In genomic region chr11:41063570-41063969, GRCm38 (mm10) we compare ENCODE assay signal across 24 mouse cellular contexts.
"Had no signal": no experiment of that assay in that cellular context is flagged by ENCODE, and none has a peak within 500 bp of the region (broad histone marks: within the 10 kb centered on the region; RNA-seq: fewer than 3 reads in every experiment).

No protein-coding gene starts in this region.

- ATAC-seq: hindbrain, embryonic 16.5 days; inflammation-experienced regulatory T-cells, adult 6 months; intestine, embryonic 15.5 days; intestine, postnatal 0 days had no signal

- H3K27me3 ChIP-seq: heart, embryonic 12.5 days; hindbrain, embryonic 12.5 days; intestine, embryonic 15.5 days; limb, embryonic 13.5 days; limb, embryonic 15.5 days had no signal

- H3K9ac ChIP-seq: heart, embryonic 12.5 days; hindbrain, embryonic 12.5 days; hindbrain, embryonic 14.5 days; intestine, embryonic 15.5 days; limb, embryonic 13.5 days; limb, embryonic 15.5 days had no signal

- DNase-seq: gastrocnemius, adult 2 months; gastrocnemius, postnatal 10 days; gastrocnemius, postnatal 25 days; heart, adult 18-20 months; heart, postnatal 10 days; heart, postnatal 4 days; kidney, adult 18-20 months; kidney, adult 8-10 months; kidney, postnatal 10 days; kidney, postnatal 25 days; kidney, postnatal 4 days; left cerebral cortex, postnatal 4 days had no signal

- H3K4me2 ChIP-seq: heart, embryonic 12.5 days; hindbrain, embryonic 12.5 days; hindbrain, embryonic 14.5 days; intestine, embryonic 15.5 days; limb, embryonic 13.5 days; limb, embryonic 15.5 days had no signal

- H3K4me1 ChIP-seq: heart, embryonic 10.5 days; heart, embryonic 12.5 days; hindbrain, embryonic 10.5 days; hindbrain, embryonic 12.5 days; intestine, embryonic 15.5 days; limb, embryonic 13.5 days; limb, embryonic 15.5 days had no signal

- H3K36me3 ChIP-seq: heart, embryonic 10.5 days; heart, embryonic 12.5 days; hindbrain, embryonic 10.5 days; hindbrain, embryonic 12.5 days; intestine, embryonic 15.5 days; limb, embryonic 13.5 days; limb, embryonic 15.5 days had no signal

- H3K4me3 ChIP-seq: gastrocnemius, adult 2 months; heart, embryonic 10.5 days; heart, embryonic 12.5 days; hindbrain, embryonic 10.5 days; hindbrain, embryonic 12.5 days; intestine, embryonic 15.5 days; layer of hippocampus, adult 2 months; limb, embryonic 13.5 days; limb, embryonic 15.5 days had no signal

- H3K27ac ChIP-seq: gastrocnemius, adult 2 months; heart, embryonic 10.5 days; hindbrain, embryonic 10.5 days; hindbrain, embryonic 12.5 days; hindbrain, embryonic 14.5 days; intestine, embryonic 15.5 days; layer of hippocampus, adult 2 months; limb, embryonic 13.5 days; limb, embryonic 15.5 days had no signal

- H3K9me3 ChIP-seq: heart, embryonic 10.5 days; heart, embryonic 12.5 days; hindbrain, embryonic 10.5 days; hindbrain, embryonic 12.5 days; intestine, embryonic 15.5 days; limb, embryonic 13.5 days; limb, embryonic 15.5 days had no signal
